Mouse (Mus musculus): ENCODE data around the gene Cinp. TPM values are rescaled to one million over a fixed set of nuclear protein-coding genes. Genes with fewer than 3 reads are reported as not detected.

Gene Cinp
- polyA plus RNA-seq (2014; fragmentation: Illumina TruSeq; extraction: RNeasy Lipid Tissue Mini Kit (QIAGEN cat#74804); ENCODE audit: low replicate concordance): 19.1 TPM

GRCm38 (mm10) chr12:110889036-110890020, at the start of gene Cinp, which contains the start of gene Tecpr2:
Cinp (minus strand) TSS chr12:110889145.
Tecpr2 (plus strand) TSS chr12:110889264.

GRCm38 (mm10) chr12:110850010-110850928, 38.7 kb downstream of the Cinp start, which contains the start of gene Zfp839:
Zfp839 (plus strand) TSS chr12:110850253.

DNA sequence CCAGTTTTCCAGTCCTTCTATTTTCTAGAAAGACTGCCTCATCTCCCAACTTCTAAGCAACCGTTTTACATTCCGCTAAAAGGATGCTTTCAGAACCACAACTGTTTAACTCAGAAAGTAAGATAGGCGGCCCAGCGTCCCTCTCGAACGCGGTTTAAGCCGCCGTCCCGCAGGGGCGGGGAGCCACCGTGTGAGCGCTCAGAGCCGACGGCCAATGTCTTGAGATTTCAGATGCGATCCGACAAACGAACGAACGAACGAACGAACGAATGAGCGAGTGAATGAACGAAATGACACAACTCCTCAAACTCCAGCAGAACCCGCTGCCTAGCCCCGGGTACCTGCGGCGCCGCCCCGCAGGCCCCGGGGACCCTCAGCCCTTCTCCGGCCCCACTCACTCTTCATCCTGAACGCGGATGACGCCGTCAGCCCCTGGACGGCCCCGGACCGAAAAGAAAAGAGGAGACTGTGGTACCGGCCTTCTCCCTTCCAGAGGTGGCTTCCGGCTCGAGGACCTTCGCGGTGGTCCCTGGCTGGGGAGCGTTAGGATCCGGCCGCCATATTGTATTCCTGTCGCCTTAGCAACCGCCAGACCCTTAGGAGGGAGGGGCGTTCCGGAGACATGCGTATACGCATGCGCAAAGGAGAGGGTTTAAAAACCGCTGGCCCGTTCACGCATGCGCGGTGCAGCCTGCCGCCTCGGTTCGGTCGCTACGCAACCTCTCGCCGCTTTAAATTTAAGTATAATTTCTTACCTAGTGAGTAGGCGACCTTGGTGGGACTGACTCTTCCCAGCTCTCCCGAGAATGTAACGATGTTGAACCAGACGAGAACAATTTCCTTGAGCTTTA, 48.4 kb downstream of the Cinp start, which contains the start of gene Mok:
Gene Mok (minus strand): TSS at position 592 of the 851 bp plus-strand sequence.

Other genes starting within 250 kb of the Cinp start
- not detected for gene 1700001K19Rik, start 206.5 kb downstream of the Cinp start, polyA plus RNA-seq (2014; fragmentation: Illumina TruSeq; extraction: RNeasy Lipid Tissue Mini Kit (QIAGEN cat#74804); ENCODE audit: low replicate concordance)
- 672 TPM for gene Hsp90aa1, start 186.4 kb downstream of the Cinp start, polyA plus RNA-seq (2014; fragmentation: Illumina TruSeq; extraction: RNeasy Lipid Tissue Mini Kit (QIAGEN cat#74804); ENCODE audit: low replicate concordance)
- 44.0 TPM for gene Wdr20, start 151.2 kb downstream of the Cinp start, polyA plus RNA-seq (2014; fragmentation: Illumina TruSeq; extraction: RNeasy Lipid Tissue Mini Kit (QIAGEN cat#74804); ENCODE audit: low replicate concordance)
- not detected for gene Mok, start 48.2 kb downstream of the Cinp start, polyA plus RNA-seq (2014; fragmentation: Illumina TruSeq; extraction: RNeasy Lipid Tissue Mini Kit (QIAGEN cat#74804); ENCODE audit: low replicate concordance)
- 2.3 TPM for gene Zfp839, start 38.9 kb downstream of the Cinp start, polyA plus RNA-seq (2014; fragmentation: Illumina TruSeq; extraction: RNeasy Lipid Tissue Mini Kit (QIAGEN cat#74804); ENCODE audit: low replicate concordance)
- 1.6 TPM for gene Tecpr2, start 119 bp upstream of the Cinp start, polyA plus RNA-seq (2014; fragmentation: Illumina TruSeq; extraction: RNeasy Lipid Tissue Mini Kit (QIAGEN cat#74804); ENCODE audit: low replicate concordance)
- gene Ankrd9, start 89.9 kb upstream of the Cinp start, polyA plus RNA-seq (2014; fragmentation: Illumina TruSeq; extraction: RNeasy Lipid Tissue Mini Kit (QIAGEN cat#74804); ENCODE audit: low replicate concordance): 0.15 TPM
- 28.1 TPM for gene Rcor1, start 150.2 kb upstream of the Cinp start, polyA plus RNA-seq (2014; fragmentation: Illumina TruSeq; extraction: RNeasy Lipid Tissue Mini Kit (QIAGEN cat#74804); ENCODE audit: low replicate concordance)

Data from small intestine, adult 10 weeks (tissue).